Mouse (Mus musculus) naive thymus-derived CD4-positive, alpha-beta T cell, adult 2 months (primary cell): ENCODE results near the gene Amot.

Experiments
- DNase-seq: peaks from one replicate; pipeline ENCODE4 v3.0.0-alpha.2; 2011; ENCODE audit warnings: low read depth

Amot gene

DNA sequence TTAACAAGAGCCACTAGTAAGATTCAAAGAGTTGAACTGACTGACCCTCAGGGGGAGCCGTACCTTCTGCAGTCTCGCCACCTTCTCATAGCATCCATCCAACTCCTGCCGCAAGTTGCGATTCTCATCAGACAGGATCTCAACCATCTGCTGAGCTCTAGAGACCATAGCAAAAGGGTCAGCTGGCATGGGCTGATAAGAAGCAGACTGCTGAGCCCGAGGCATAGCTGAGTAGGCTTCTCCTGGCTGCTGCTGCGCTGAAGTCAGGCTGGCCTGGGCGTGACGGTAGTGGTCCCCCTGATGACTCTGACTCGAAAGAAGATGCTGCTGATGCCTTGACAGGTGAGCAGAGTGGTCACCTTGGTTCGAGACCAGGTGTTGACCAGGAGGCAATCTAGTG lies 25.0 kb downstream of the Amot start:
- no peak for DNase-seq

DNA sequence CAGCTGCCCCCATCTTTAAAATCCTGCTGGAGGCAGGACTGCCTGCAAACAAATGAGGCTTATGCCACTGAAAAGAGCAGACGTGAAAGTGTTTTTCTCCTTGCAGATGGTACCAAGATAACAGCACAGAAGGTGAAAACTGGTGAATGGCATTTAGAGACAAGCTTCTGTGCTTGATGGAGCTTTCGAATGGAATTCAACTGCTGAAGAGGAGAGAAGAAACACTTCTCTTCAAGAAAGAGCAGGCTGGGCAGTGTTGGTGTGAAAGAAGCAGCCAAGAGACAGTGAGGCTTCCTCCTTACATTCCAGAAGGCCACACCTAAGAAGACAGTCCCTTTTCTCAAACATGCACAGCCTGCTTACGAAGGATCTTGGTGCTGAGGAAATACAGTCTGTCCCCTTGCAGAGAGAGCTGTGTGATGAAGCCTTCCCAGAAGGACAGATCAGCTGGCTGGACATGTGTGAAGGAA lies 27.2 kb downstream of the Amot start:
- no peak for DNase-seq

DNA sequence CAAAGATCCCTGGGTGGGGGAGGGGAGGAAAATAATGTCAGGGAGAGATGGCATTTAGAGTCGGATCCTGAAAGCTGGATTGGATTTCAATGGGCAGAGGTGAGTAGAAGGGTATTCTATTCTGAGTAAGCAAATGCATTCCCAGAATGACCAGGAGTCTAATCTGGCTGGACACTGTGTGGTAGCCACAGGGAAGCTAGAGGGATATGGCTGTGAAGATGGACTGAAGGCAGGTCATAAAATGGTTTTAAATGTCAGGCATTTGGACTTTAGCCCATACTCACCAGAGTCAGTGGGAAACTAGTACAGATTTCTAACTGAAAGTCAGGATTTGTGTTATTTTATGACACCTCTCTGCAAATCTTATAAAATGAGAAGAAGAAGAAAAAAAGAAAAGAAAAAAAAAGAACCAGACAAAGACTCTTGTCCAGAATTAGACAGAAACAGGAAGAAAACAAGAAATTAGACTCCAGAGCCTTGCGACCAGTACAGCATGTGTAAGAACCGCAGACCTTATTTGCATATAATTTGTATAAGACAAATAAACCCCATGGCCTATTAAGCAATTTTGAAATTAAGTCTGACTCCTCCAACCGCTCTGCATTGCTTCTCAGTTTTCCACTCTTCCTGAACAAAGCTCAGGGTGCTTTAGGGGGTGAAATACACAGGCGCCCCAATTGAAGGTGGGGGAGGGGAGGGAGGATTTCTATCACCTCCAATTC lies 27.8 kb downstream of the Amot start:
- DNase-seq, result no peak

DNA sequence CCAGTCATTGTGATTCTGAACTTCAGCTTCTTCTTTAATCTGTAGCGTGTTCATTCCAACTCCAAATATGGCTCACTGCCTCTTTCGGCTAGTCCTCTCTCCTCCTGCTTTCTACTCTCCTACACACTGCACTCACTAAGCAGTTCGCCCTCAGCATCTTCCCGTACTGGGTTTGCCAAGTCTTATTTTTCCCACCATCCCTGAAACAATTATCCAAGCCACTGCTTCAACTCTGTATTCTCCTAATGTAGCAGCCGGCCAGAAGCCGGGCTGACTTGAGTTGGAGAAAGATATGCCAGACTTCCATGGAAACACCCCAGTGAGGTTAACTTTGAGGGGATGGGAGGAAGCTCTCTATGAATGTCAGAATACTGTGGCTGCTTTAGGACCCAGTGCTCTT lies 36.7 kb downstream of the Amot start:
- no peak for DNase-seq

DNA sequence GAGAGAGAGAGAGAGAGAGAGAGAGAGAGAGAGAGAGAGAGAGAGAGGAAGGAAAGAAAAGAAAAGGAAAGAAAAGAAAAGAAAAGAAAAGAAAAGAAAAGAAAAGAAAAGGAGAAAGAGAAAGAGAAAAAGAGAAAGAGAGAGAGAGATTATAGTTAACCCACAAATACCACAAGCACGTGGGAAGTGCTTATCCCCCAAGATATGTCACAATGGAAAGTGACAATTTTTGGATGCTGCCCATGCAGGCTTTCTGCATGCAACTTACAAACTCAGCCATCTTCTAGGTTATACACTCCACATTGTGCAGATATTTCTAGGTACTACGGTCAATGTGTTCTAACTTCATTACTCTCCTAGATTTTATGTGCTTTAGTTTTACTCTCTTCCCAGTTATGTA lies 41.5 kb downstream of the Amot start:
- no peak for DNase-seq

DNA sequence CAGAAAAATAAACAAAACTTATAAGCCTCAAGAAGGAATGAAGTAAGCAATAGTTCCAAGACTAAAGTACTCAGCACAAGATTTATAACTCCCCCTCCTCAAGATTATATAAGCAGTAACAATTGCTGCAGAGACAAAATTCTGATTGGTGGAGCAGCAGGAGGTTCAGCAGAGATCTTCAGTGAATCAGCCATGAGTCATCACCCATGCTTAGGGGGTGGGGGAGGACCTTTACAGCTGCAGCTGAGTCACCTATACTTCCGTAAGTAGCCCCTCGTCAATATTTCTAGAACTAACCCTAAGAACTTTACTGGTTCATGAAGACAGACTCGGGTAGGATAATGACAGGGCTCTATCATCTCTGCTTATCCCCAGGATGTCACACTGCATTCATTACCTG lies 43.6 kb downstream of the Amot start:
- DNase-seq, result no peak

DNA sequence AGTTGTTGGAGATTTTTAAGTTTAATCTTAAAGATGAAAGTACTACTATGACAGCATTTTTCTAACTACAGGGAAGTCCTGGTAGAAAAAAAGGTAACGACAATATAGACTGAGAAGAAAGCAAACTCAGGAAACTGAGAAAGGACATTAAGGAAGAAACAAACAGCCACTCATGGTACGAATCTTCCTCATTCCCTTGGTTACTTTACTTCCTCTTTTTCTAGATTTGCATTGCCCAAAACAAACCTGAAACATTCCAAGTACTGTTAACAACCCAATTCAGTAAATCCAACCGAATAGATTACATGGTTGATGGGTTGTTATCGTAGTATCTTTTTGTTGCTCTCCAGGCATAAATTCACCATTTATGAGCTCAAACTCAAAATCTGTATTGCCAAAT lies 48.7 kb downstream of the Amot start:
- DNase-seq, result no peak

DNA sequence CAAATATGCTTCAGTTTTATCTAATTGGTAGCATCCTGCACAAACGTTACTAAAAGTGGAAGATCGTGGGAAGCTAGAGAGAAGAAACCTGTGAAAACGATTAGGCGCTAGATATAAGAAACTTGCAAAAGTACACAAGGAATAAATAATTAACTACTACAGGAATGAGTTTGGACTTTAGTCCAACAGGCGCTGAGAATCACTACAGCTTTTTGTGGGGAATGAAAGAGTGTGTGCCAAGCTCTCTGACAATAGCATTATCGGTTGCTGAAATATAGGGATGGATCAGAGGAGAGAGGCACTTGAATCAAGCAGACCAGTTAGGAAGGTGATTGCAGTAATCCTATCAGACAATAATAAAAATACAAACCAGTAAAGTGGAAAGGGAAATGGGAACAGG lies 49.4 kb downstream of the Amot start:
- DNase-seq, result no peak

DNA sequence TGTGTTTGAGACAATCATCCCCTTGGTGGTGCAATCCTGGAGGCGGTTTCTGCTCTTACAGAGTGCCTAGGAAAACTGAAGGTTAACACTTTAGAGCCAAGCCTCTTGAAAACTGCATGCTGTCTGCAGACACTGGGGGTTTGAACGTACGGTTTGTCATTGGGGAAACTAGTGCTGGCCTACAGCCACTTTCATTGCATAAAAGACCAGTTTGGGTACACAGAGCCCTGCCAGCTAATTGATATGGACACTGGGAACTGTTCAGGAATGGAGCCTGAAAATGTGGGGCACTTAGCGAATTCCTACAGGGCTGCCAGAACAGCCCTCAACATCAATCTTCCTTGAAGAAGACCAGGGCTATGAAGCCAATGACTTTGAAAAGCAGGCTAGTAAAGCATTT lies 50.2 kb downstream of the Amot start:
- no peak for DNase-seq

DNA sequence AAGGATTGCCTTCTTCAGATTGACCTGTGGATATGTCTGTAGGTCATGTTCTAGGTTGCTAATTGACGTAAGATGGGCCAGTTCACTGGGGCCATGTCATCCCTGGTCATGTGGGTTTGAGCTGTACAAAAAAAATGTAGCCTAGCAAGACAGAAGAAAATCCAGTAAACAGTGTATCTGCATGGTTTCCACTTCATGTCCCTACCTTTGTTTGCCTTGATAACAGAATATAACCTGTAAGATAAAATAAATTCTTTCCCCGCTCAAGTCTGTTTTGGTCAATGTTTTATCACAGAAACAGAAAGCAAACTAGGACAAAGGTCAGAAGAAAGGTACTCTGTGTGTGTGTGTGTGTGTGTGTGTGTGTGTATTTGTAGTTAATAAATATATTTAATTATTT lies 63.5 kb downstream of the Amot start:
- no peak for DNase-seq

DNA sequence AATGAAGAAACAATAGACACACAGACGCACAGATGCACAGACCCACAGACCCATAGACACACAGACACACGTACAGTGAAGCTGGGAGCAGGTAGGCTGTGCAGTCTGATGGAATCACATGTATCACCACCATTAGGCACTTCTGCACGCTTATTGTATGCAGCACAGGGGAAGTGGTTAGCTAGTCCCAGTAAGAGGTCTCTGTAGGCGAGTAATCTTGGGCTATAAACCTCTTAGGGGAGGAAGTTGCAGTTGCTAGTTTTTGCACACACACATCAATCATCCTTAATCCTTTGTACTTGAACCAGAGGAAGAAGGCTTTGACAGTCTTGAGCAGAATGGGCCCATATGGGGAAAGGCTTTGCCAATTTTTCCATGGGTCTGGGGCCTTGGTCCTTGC lies 71.3 kb downstream of the Amot start:
- peak; percentile 13 for DNase-seq

DNA sequence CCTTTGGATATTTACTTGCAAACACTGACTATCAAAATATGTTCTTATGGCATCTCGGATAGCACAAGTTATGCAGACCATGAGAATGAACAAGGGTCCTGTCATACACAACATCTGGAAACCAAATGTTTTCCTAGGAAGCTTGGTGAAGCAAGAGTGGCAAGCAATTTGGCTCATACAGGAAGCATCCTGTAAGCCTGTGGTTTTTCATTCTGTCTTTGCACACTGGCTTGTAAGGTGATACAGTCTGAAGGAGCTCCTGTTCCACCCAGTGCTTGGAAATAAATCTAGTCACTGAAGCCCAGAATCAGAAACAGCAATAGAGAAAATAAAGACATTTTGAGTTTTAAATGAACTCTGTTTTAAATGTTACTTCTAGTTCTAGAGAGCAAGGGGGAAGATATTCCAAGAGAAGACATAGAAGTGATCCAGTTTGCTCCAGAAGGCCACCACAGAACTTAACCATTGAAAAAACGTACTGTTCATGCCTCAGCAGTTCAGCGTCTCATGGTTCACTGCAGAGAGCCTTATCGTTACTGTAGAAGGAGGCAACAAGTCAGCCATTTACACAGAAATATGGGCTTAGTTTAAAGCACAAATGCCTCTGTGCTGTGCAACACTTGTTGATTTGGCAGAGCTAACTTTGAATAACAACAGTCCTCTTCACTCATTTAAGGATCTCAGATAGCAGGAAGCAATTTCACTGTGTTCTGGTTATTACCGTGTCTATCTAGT lies 74.0 kb downstream of the Amot start:
- DNase-seq, result no peak

DNA sequence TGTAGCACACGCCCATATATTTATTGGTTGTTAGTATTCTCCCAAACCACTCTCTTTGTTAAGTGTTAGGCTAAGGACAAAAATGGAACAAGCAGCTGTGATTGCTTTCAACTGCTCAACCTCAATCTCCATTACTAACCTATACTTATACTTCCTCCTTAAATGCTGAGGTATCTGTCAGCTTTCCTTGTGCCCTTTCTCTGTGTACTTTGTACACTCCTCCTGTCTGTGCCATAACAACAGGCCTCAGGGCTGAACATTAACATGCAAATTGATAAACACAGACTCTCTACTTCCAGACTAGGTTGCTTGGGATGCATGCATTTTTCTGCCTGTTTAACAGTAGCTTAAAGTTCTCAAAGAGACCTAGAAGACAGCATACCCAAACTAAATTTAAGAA lies 76.2 kb downstream of the Amot start:
- no peak for DNase-seq

DNA sequence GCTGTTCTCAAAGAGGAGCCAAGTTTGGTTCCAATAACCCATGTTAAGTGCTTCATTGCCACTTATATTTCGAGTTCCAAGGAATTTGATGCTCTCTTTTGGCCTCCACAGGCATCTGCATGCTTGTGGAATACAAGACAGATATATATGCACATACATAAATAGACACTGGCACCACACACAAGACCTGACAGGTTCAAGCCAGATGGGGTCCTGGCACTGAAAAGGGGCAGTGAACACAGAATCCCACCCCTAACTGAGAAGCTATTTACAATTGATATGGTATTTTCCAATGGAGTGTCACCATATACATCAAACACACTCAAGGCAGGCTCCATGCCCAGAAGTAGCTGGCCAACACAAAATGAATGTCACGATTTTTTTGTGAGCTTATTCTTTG lies 81.0 kb downstream of the Amot start:
- no peak for DNase-seq

DNA sequence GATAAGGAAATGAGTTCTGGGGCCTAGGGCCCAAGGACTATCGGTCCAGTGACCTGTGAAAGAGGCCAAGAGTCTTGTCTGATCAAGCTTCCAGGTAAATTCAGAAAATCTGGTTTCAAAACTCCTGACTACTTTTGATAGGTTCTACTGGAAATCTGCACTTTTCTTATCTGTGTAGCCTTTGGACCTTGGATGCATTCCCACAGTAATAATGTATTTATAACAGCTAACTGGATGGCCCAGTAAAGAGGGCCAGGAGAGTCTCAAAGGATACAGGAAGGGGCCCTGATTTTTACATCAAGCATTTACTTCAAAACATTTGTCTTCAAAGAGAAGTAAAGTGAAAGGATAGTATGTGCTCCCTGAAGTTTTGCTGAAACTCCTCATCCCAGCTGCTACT lies 90.7 kb downstream of the Amot start:
- DNase-seq, result no peak

DNA sequence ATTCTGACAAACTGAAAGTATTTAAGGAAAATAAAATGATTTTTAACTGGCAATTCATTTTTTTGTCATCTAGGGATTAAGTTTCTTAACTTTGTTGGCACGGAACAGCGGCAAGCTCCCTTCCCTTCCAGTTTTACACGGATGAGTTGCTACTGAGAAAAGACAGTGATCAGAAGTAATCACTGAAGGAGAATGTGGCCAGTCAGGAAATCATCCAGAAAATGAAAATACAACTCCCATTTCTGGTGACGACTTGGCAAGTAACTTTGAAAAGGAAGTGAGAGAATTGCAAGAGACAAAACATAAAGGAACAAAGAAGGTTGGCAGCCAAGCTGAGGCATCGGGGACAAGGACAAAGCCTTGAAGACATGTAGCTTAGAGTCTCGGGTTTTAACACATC lies 93.6 kb downstream of the Amot start:
- DNase-seq, result no peak

DNA sequence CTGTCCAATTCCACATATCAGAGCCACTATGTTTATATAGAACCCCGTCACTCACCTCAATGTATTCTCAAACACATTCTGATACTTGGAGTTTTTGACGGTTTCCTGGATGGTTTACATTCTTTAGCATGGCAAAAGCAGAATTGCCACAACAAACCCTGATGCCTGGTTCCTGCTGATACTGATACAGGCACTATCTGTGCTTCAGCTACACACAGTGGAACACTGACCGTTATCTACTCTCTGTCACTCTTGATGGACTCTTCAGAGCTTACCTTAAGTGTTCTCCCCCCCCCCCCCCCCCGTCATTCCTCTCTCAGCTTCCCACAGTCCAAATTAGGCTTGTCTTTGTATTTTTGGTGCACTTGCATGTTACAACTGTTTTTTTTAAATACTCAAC lies 98.9 kb downstream of the Amot start:
- DNase-seq, result no peak

DNA sequence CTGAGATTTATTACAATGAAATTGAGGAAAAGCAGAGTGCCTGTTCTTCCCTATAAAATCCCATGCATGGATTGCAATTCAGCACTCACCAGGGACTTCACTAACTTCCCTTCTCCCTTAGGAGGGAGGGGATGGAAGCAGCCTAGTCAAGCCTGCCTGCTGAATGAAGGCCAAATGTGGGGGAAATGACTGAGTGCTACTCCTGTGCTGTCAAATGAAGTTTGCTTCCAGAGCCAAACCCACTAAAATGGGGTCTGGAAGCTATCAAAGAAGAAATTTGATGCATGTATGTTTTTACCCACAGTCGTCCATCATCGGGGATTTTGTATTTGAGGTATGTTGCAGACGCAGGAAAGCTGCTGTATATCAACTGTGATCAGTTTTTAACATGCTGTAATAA lies 103.1 kb downstream of the Amot start:
- no peak for DNase-seq

DNA sequence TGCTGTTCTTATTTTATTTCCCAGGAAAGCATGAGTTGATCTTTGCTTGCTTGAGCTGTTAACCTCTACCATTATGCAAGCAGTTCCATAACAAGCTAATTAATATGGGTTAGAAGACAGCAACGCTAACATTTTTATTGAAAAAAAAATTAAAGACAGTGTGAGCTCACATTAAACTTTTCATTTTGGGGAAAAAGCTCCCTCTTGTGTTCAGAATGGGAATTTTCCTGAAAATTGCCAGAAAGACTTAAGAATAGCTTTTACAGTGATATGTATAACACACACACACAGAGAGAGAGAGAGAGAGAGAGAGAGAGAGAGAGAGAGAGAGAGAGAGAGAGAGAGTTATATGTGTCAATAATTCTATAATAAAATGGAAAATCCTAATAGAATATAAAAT lies 105.7 kb downstream of the Amot start:
- peak; percentile 40 for DNase-seq
